Mouse (Mus musculus): ENCODE measurements around the gene Csrp3.

Gene Csrp3

DNA sequence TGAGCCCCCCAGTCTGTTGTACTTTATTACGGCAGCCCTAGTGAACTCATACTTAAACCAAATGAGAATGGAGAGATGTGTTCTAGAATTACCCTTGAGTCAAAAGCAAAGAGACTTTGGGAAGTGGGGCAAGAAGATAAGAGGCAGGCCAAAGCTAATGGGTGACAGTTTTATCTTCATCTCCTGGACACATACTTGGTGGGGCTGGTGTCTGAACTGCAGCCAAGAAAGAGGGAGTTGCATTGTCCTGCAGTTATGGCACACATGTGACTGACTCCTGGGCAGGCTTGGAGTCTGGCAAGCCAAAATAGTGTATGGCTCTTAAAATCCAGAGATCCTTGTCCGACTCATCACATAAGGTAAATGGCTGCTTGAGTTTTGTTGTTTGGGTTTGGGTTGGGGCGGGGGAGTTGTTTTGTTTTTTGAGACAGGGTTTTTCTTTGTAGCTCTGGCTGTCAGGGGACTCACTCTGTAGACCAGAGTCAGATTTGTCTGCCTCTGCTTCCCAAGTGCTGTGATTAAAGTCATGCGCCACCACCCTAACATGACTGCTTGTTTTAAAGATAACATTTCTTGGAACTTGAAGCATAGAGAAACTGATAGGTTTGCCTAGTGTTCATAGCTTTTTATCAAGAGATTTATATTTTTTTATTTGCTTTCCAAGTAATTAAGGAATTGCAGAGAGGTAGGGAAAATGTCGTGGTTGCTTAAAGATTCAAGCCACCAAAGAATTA is 18.5 kb downstream of the Csrp3 start:
- no peak for DNase-seq (ENCODE audit: low spot score)

DNA sequence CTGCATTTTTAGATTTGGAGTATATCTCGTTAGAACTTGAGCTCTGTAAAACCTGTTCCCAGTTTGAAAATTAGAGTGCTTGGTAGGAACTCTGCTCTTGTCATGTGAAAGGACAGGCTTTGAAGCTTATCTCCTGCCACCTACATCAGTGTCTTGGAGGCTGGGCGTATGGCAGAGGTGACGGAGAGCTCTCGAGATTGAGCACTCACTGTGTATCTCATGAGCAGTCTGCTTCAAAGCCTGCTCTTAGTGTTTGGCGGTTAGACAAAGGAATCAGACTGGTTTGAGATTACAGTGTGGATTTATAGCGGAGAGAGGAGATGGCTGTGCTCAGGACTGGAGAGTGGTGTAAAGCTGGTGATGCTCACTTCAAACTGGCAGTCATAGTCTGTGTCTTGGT is 22.7 kb downstream of the Csrp3 start:
- no peak for DNase-seq (ENCODE audit: low spot score)

DNA sequence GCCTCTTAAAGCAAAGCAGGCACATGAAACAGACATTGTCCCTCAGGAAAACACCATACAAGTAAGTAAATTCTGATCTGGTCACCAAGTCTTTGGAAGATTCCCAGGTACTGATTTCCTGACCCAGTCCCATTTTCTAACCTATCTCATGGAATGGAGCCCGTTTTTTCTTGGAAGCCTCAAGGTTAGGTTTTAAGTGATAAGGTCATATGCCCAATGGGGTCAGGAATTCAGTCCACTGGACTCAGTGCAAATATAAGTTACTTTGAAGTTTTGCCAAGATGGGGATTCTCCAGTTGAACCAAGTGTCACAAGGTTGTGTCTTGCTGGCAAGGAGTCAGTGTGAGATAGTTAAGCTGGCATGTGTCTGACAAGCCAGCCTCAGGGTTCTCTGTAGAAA is 23.2 kb downstream of the Csrp3 start:
- no peak for DNase-seq (ENCODE audit: low spot score)

DNA sequence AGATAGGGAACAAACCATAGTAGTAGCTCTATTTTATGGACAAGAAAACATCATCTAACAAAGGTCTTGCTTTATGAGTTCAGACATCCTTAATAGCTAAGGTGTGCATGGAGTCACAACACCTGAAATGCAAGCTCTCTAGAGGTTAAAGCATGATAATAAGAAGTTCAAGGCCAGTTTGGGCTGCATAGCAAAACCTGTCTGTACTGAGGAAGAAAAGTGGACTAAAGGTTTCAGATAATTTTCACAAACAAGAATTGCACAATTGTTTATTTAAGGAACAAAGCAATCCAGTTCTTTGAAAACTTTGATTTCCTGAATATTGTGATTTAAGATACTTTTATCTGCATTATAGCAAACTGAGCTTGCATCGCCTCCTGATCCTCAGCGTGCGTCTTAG is 24.2 kb downstream of the Csrp3 start:
- DNase-seq (ENCODE audit: low spot score): no peak

DNA sequence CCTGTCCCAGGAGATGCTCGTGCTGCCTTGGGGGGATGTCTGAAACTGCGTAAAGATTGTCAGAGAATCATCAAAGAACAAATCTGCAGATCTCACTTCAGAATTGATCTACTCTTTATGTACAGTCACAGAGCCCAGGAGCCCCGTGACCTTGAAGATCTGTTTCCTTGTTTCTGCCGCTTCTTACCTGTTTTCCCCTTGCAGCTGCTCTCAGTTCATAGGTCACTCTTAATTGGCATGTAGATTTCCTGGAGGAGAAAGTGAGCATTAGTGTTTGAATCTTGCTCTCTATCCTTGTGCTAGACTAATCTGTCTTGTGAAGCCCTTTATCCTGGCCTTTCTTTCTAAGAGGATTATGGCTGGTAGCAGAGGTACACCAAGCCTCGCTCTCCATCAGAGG is 26.2 kb downstream of the Csrp3 start:
- no peak for DNase-seq (ENCODE audit: low spot score)

- no peak for DNase-seq (ENCODE audit: low spot score)
These were observed 34.2 kb downstream of the Csrp3 start for GRCm38 (mm10) chr7:48813594-48813993.

DNA sequence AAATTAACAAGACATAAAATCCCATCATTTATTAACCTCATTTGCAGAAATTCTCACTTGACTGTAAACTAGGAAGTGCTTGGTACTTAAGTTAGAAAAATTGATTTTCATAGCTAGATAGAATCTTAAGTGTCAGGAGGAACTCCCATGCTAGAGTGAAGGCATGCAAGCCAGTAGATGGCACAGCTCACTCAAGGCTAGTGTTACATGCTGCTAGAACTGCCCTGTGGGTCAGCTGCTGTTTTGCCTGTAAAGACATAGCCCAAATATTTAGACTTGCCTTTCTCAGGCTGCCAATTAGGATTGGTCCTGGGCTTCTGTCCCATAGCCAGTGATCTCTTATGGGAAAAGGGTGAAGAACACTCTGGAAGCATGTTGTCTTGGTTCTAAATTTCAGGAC is 35.5 kb downstream of the Csrp3 start:
- no peak for DNase-seq (ENCODE audit: low spot score)

- no peak for DNase-seq (ENCODE audit: low spot score)
These were observed 37.2 kb downstream of the Csrp3 start for GRCm38 (mm10) chr7:48810652-48811051.

DNA sequence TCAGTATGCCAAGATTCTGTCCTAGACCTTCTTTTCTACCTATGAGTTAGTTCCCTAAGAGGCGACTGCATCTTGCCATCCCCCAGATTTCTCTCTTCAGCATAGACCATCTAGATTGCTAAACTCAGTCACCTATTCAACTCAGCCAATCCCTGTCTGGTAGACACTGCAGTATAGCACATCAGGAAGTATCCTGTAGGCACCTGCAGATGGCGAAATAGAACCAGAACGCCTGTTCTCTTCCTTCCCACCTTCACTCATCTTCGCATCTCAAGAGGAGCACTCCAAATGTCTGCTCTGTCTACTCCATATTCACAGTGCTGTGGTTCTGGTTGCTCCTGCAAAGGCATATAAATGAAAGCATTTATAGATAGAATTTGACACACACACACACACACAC is 41.2 kb downstream of the Csrp3 start:
- DNase-seq (ENCODE audit: low spot score): no peak

GRCm38 (mm10) chr7:48803381-48803780 is 44.5 kb downstream of the Csrp3 start:
- no peak for DNase-seq (ENCODE audit: low spot score)

GRCm38 (mm10) chr7:48795130-48795529 is 52.7 kb downstream of the Csrp3 start:
- no peak for DNase-seq (ENCODE audit: low spot score)

DNA sequence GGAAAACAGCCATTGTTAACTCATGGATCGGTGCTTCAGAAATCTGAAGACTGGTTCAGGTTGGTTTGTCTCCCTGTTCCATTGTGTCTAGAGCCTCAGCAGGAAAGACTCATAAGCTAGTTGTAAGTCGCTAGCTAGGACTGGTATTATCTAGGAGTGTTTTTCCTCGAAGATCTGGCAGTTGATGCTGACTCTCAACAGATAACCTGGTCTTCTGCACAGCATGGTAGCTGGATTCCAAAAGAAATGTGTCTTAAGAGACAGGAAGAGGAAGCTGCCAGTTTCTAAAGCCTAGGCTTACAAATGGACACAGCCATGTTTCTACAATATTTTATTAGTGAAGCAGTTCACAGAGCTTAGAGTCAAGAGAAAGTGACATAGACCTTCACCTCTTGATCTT is 56.4 kb downstream of the Csrp3 start:
- DNase-seq (ENCODE audit: low spot score): no peak

- no peak for DNase-seq (ENCODE audit: low spot score)
These were observed 57.7 kb downstream of the Csrp3 start for GRCm38 (mm10) chr7:48790117-48790516.

DNA sequence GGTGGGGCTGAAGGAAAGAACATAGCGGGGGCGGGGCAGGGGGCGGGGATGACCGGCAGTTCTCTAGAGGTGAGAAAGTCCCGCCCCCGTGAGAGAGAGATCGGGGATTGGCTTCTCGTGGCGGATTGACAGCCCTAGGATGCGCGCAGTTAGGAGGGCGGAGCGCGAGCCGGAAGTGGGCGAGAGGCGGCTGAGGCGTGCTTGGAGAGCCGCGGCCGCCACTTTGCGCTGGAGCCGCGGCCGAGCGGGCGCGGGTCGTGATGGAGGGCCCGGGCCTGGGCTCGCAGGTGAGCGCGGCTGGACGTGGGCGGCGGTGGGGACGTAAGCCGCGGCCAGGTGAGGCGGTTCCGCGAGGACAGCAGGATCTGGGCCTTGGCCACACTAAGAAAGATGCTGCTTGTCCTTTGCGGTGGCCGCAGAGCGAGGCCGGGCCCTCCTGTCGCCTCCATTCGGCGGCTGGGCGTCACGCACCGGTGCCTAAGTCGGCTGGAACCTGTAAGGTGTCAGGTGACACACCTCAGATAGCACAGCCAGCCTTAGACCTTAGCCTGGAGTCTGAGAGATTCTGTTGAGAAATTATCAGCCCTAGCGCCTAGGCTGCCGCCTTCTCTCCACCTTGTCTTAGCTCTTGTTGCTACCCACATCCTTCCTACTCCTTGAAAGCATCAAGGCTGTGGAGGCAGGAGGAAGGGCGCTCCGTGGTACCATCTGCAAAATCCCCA is 58.8 kb downstream of the Csrp3 start, which contains the start of gene Zdhhc13:
Zdhhc13 (plus strand) TSS at position 153 of the 722 bp plus-strand sequence.
- peak; percentile 85 for DNase-seq (ENCODE audit: low spot score)

DNA sequence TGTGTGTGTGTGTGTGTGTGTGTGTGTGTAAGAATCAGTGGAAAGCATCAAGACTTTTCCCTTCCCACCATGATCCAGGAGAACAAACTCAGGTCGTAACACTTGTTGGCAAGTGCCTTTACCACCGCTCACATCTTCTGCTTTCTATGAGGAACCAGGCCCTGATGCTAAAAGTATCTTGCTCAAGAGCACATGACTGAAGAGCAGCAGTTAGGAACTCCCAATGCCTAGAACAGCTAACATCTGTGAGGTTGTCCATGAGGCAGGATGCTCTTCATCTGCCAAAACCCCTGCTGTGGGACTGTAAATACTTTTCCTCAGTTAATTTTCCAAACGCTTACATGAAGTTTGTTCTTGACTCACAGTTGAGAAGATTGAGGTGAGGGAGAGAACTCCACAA is 59.5 kb downstream of the Csrp3 start:
- no peak for DNase-seq (ENCODE audit: low spot score)

DNA sequence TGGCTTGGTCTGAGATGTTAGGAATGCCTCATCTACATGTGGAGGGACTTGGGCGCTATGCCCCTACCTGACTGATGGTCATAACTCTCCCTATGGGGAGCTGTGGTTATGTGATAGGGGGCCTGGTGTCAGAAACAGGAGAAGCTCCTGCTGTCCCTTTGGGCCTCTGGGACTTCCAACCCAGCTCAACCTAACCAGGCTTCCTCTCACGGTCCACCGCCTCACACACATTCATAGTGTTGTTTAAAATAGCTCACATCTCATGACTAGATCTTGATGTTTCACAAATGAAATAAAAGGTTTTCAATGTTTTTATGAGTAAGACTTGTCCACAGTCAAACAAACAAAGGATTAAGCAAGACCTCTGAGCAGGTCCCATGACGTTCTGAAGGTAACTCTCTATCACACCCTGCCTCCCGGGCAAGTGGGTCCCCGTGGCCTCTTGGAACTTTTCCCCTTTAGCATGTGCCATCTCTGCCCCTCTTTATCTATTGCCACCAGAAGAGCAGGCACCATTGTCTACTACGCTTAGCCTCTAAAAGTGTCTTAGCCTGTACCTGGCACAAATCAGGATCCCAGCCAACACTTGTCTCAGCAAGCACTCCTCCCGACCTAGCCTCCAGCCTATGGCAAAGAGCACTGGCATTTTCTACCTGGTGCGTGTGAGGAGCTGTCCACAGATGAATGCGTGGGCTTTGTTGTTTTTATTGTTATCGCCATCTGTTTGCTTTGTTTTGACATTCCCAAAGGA is 62.9 kb downstream of the Csrp3 start:
- DNase-seq (ENCODE audit: low spot score): no peak

DNA sequence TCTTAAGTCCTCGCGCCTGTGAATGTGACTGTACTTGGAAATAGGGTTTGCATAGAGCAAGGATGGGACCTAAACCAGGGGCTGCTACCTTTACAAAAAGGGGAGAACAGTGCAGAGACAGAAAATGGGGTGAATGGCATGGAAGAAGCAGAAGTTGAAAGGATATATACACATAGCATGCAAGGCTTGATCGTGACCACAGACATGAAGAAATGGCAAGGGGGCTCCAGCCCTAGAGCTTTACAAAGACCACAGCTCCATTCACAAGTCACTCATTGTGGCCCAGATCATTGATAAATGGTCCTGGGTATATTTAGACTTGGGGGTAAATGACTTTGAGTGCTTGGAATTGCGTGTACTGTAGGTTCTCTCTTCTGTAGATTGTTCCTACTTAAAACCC is 65.4 kb downstream of the Csrp3 start:
- no peak for DNase-seq (ENCODE audit: low spot score)

Data from spleen, adult 12 weeks (tissue).